Mouse (Mus musculus) inflammation-experienced regulatory T-cells, adult 6 months (primary cell): ENCODE data around the gene Gm5938. TPM values are rescaled to one million over a fixed set of nuclear protein-coding genes. Genes with fewer than 3 reads are reported as not detected.

Experiments
- ATAC-seq: one replicate; pipeline ENCODE4 v1.8.0; 2017
- polyA plus RNA-seq, 3 experiments: library from polyadenylated mRNA; unstranded; fragments of 100-300 nt; shearing (Covaris generic); gene quantifications; one replicate each; pipeline ENCODE4 v1.2.1; 2017

The Gm5938 gene
- polyA plus RNA-seq: not detected

- no peak for ATAC-seq
Observed at GRCm38 (mm10) chrX:78125167-78125566, at the start of gene Gm5938. TSS of gene Gm5938 (plus strand) at chrX:78125467.

DNA sequence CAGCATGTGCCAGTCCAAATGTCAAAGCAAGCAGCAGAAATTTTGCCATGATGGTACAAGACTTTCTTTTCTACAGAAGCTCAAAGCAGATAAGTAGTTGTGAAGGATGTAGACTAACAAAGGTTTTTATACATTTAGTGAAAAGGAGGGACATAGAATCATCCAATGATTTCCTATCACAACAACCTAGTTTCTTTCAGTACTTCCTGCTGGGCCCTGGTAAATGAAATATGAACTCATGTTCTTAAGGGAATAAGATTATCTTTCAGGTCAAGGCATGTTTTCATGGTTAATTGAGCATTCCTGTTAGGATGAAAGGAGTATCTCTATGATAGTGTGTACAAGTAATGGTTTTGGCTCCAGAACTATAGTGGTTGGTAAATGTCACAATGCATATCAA is 34.0 kb upstream of the Gm5938 start, which contains the start of gene Obp1a:
Obp1a (minus strand) TSS at position 101 of the 400 bp plus-strand sequence.
- ATAC-seq: no peak

Other genes with a start within 250 kb of the Gm5938 start
- gene 5430402E10Rik, start 200.4 kb upstream of the Gm5938 start, polyA plus RNA-seq: not detected
- gene Obp1a, start 34.1 kb upstream of the Gm5938 start, polyA plus RNA-seq: not detected
- gene Obp1b, start 61.3 kb downstream of the Gm5938 start, polyA plus RNA-seq: not detected
- not detected for gene Gm14743, start 120.5 kb downstream of the Gm5938 start, polyA plus RNA-seq
- gene 4930480E11Rik, start 244.2 kb downstream of the Gm5938 start, polyA plus RNA-seq: not detected